Mouse (Mus musculus) left cerebral cortex, adult 18-20 months (tissue): ENCODE measurements around the gene Ywhaq. TPM values are rescaled to one million over a fixed set of nuclear protein-coding genes. Genes with fewer than 3 reads are reported as not detected.

Experiments used
- DNase-seq, 2 experiments: peaks; one replicate each; pipeline ENCODE4 v3.0.0; 2021 to 2022; ENCODE audit warnings: low spot score in 2 of 2, mixed read lengths in 1 of 2
- total RNA-seq, 2 experiments: library from RNA; stranded (reverse); gene quantifications; 2 replicates each; pipeline ENCODE4 v1.2.3; 2021

Ywhaq gene
- total RNA-seq, 2 experiments from 2014 or later: 437 to 458 TPM

GRCm38 (mm10) chr12:21340674-21341073, 76.8 kb downstream of the Ywhaq start:
- DNase-seq: no peak

Other genes starting within 250 kb of the Ywhaq start
- 10 to 100 TPM; 44.4 to 48.8 TPM for gene Cpsf3, start 132.2 kb downstream of the Ywhaq start, total RNA-seq
- gene Itgb1bp1, start 131.4 kb downstream of the Ywhaq start, total RNA-seq: 10 to 100 TPM; 41.1 to 43.1 TPM
- gene Iah1, start 101.2 kb downstream of the Ywhaq start, total RNA-seq: 10 to 100 TPM; 12.3 to 13.0 TPM
- 10 to 100 TPM; 14.1 to 15.4 TPM for gene Adam17, start 44.0 kb downstream of the Ywhaq start, total RNA-seq